Mouse (Mus musculus) intestine, embryonic 16.5 days (tissue): ENCODE data around the gene Mipep. TPM values are rescaled to one million over a fixed set of nuclear protein-coding genes. Genes with fewer than 3 reads are reported as not detected.

Experiments
- ATAC-seq: fragments of 200-750 bp; cut with Nextera tagmentation; 2 replicates; pipeline ENCODE4 v1.8.0; 2017; ENCODE audit warnings: moderate TSS enrichment, moderate library complexity
- H3K27ac ChIP-seq: fragments of 300-500 bp; sonication (generic); 2 replicates; pipeline ENCODE4 v1.5.1; 2014; ENCODE audit warnings: mild to moderate bottlenecking, low read length
- H3K27me3 ChIP-seq: fragments of 300-500 bp; sonication (generic); replicated peaks from 2 replicates; pipeline ENCODE4 v1.6.1; 2014; ENCODE audit warnings: low read length, control low read depth, mixed read lengths; ENCODE audit not compliant: control insufficient read depth, insufficient read depth
- H3K36me3 ChIP-seq: fragments of 300-500 bp; sonication (generic); 2 replicates; pipeline ENCODE4 v1.6.1; 2014; ENCODE audit warnings: low read length, control low read depth; ENCODE audit not compliant: control insufficient read depth, insufficient read depth
- H3K4me1 ChIP-seq: fragments of 300-500 bp; sonication (generic); 2 replicates; pipeline ENCODE4 v1.6.1; 2014; ENCODE audit warnings: low read length, control low read depth, mixed read lengths; ENCODE audit not compliant: control insufficient read depth, insufficient read depth
- H3K4me2 ChIP-seq: fragments of 300-500 bp; sonication (generic); 2 replicates; pipeline ENCODE4 v1.6.1; 2014; ENCODE audit warnings: low read depth, low read length, control low read depth
- H3K4me3 ChIP-seq: fragments of 300-500 bp; sonication (generic); 2 replicates; pipeline ENCODE4 v1.5.1; 2014; ENCODE audit warnings: mild to moderate bottlenecking, low read length
- H3K9ac ChIP-seq: fragments of 300-500 bp; sonication (generic); 2 replicates; pipeline ENCODE4 v1.6.1; 2014; ENCODE audit warnings: low read depth, low read length
- H3K9me3 ChIP-seq: fragments of 300-500 bp; sonication (generic); 2 replicates; pipeline ENCODE4 v1.6.1; 2016; ENCODE audit warnings: low read length, control low read depth; ENCODE audit not compliant: control insufficient read depth
- WGBS: fragments of 180-500 bp; shearing (Covaris S2); extraction: QIAGEN DNeasy Blood & Tissue Kit; methylation state at CpG from one replicate; pipeline ENCODE4 v1.1.7; 2014; 5-methylcytosine and 5-hydroxymethylcytosine counted together
- polyA plus RNA-seq: library from polyadenylated mRNA; unstranded; fragments of >200 nt; fragmentation: Nextera tagmentation; extraction: Ambion mirVana; gene quantifications from 2 replicates; pipeline ENCODE4 v1.2.1, GENCODE M21; 2015

Mipep gene
- polyA plus RNA-seq, 1 experiment from 2014 or later: 20.0 TPM

- Histone ChIP-seq H3K9ac (no peak overlapping the region), H3K4me3 (no peak overlapping the region), H3K4me2 (no peak overlapping the region), H3K9me3 (no peaks in the 10 kb centered on the region), H3K27me3 (no peaks in the 10 kb centered on the region), H3K4me1 (no peaks in the 10 kb centered on the region), H3K27ac (no peak overlapping the region), H3K36me3 (no peaks in the 10 kb centered on the region)
- ATAC-seq: no peak
- 88% methylated on average over 7 of the region's 7 CpGs for WGBS
Measured at GRCm38 (mm10) chr14:60779198-60779597, 5.2 kb upstream of the Mipep start.

GRCm38 (mm10) chr14:60782121-60782656 lies 2.2 kb upstream of the Mipep start:
- Histone ChIP-seq H3K27me3 (no peaks in the 10 kb centered on the region), H3K4me2 (no peak overlapping the region), H3K9me3 (no peaks in the 10 kb centered on the region), H3K9ac (no peak overlapping the region), H3K4me1 (no peaks in the 10 kb centered on the region), H3K4me3 (no peak overlapping the region), H3K27ac (no peak overlapping the region), H3K36me3 (no peaks in the 10 kb centered on the region)
- 40% methylated on average over 7 of the region's 7 CpGs for WGBS
- ATAC-seq: no peak

GRCm38 (mm10) chr14:60783196-60783595 lies 1.2 kb upstream of the Mipep start:
- no peaks in the 10 kb centered on the region for H3K9me3 ChIP-seq
- 46% methylated on average over 8 of the region's 8 CpGs for WGBS
- H3K4me1 ChIP-seq: no peaks in the 10 kb centered on the region
- H3K36me3 ChIP-seq: no peaks in the 10 kb centered on the region
- no peak overlapping the region for H3K4me2 ChIP-seq
- no peak overlapping the region for H3K27ac ChIP-seq
- no peak overlapping the region for H3K9ac ChIP-seq
- no peak for ATAC-seq
- H3K4me3 ChIP-seq: no peak overlapping the region
- H3K27me3 ChIP-seq: no peaks in the 10 kb centered on the region

GRCm38 (mm10) chr14:60790103-60790502 lies 5.7 kb downstream of the Mipep start:
- Histone ChIP-seq H3K4me3 (no peak overlapping the region), H3K36me3 (peaks cover 5% of the 10 kb centered on the region; the same call in 1 of the 2 replicates), H3K4me2 (no peak overlapping the region), H3K27me3 (no peaks in the 10 kb centered on the region), H3K9ac (no peak overlapping the region), H3K4me1 (no peaks in the 10 kb centered on the region), H3K9me3 (no peaks in the 10 kb centered on the region), H3K27ac (no peak overlapping the region)
- 41% methylated on average over 3 of the region's 3 CpGs for WGBS
- ATAC-seq: no peak

- Histone ChIP-seq H3K4me3 (no peak overlapping the region), H3K9ac (no peak overlapping the region), H3K4me2 (no peak overlapping the region), H3K27ac (no peak overlapping the region), H3K27me3 (no peaks in the 10 kb centered on the region), H3K9me3 (no peaks in the 10 kb centered on the region), H3K36me3 (peaks cover 5% of the 10 kb centered on the region; the same call in 1 of the 2 replicates), H3K4me1 (no peaks in the 10 kb centered on the region)
- 85% methylated on average over 4 of the region's 4 CpGs for WGBS
- ATAC-seq: no peak
Measured at GRCm38 (mm10) chr14:60796600-60797322, 12.4 kb downstream of the Mipep start.

GRCm38 (mm10) chr14:60797596-60797995 lies 13.2 kb downstream of the Mipep start:
- Histone ChIP-seq H3K9me3 (no peaks in the 10 kb centered on the region), H3K27me3 (no peaks in the 10 kb centered on the region), H3K27ac (no peak overlapping the region), H3K4me1 (no peaks in the 10 kb centered on the region), H3K9ac (no peak overlapping the region), H3K4me2 (no peak overlapping the region), H3K4me3 (no peak overlapping the region), H3K36me3 (peaks cover 3% of the 10 kb centered on the region; the same call in 1 of the 2 replicates)
- ATAC-seq: no peak
- 89% methylated on average over 5 of the region's 5 CpGs for WGBS

GRCm38 (mm10) chr14:60798721-60799120 lies 14.3 kb downstream of the Mipep start:
- Histone ChIP-seq H3K4me1 (no peaks in the 10 kb centered on the region), H3K9ac (no peak overlapping the region), H3K4me2 (no peak overlapping the region), H3K4me3 (no peak overlapping the region), H3K27me3 (no peaks in the 10 kb centered on the region), H3K9me3 (no peaks in the 10 kb centered on the region), H3K36me3 (peaks cover 6% of the 10 kb centered on the region), H3K27ac (no peak overlapping the region)
- ATAC-seq: no peak
- WGBS: 88% methylated on average over 4 of the region's 4 CpGs

- Histone ChIP-seq H3K4me2 (no peak overlapping the region), H3K9me3 (no peaks in the 10 kb centered on the region), H3K4me3 (no peak overlapping the region), H3K4me1 (no peaks in the 10 kb centered on the region), H3K36me3 (peaks cover 6% of the 10 kb centered on the region), H3K27me3 (no peaks in the 10 kb centered on the region), H3K9ac (no peak overlapping the region), H3K27ac (no peak overlapping the region)
- no peak for ATAC-seq
- WGBS: 46% methylated on average over 9 of the region's 9 CpGs
Measured at GRCm38 (mm10) chr14:60799762-60800728, 15.7 kb downstream of the Mipep start.

GRCm38 (mm10) chr14:60802026-60802425 lies 17.7 kb downstream of the Mipep start:
- no peak for ATAC-seq
- 88% methylated on average over 13 of the region's 13 CpGs for WGBS
- 0 out of 2 replicates have a peak, but pooled peaks cover under 1% of the 10 kb centered on the region for H3K4me1 ChIP-seq
- no peak overlapping the region for H3K9ac ChIP-seq
- H3K27ac ChIP-seq: no peak overlapping the region
- H3K36me3 ChIP-seq: peaks cover 6% of the 10 kb centered on the region
- no peak overlapping the region for H3K4me3 ChIP-seq
- H3K9me3 ChIP-seq: no peaks in the 10 kb centered on the region
- no peak overlapping the region for H3K4me2 ChIP-seq
- no peaks in the 10 kb centered on the region for H3K27me3 ChIP-seq
